Mouse (Mus musculus): ENCODE results near the gene Ube2g2.

Gene Ube2g2

DNA sequence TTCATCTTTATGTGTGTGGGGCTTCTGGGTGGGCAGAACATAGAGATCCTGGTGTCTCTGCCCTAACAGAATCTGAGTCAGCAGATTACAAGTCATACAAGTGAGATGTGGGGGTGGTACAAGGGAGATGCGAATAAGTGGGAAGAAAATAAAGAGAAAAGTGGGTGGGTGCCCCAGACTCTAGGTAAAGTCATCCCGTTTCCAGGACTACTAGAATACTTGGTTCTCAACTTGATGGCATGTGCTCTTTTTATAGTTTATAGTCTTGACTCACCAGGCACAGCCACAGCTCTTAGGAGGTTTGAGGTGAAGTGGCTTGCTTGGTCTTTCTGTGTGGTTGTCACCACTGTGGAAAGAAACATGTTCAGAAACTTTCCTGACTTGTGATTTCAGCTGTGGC lies 26.0 kb upstream of the Ube2g2 start:
- ChIA-PET CTCF (interaction anchor here in 2 of 4 experiments (0.6 to 1.3 kb wide), 2 partner anchors 9 to 11 kb away, joined by 3 read pairs; no protein-coding TSS in a partner anchor), POLR2A (interaction anchor here in 2 of 4 experiments (1.0 to 4.4 kb wide), 7 partner anchors 9 to 26 kb away, joined by 3 to 20 read pairs (median 7); partner anchors contain the start of genes Pttg1ip (in 1 of the 2) and Ube2g2 (in 1 of the 2))

DNA sequence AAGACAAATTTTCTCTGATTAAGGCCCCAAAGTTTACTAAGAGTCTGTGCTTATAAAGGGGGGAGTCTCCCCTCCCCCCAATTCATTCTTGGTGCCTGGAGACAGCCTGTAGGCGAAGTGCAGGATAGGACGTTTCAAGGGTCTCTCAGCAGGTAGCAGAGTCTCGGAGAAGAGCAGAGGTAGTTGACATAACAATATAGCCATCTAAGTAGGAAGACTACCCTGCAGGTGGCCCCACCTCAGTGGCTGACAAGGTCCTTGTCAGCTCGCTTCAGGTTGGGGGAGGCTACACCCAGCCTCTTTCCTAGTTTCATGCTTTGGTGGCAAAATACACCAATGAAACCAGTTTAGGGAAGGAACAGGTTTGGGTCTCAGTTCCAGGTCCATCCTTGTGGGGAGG lies 19.1 kb upstream of the Ube2g2 start:
- ChIA-PET CTCF (interaction anchor here (0.5 to 3.8 kb wide), 11 partner anchors 9 to 36 kb away, joined by 3 to 35 read pairs (median 4); partner anchors contain the start of gene Pttg1ip (in 1 of the 4)), POLR2A (interaction anchor here in 3 of 4 experiments (1.0 to 6.9 kb wide), 19 partner anchors 10 to 409 kb away, joined by 3 to 80 read pairs (median 5); partner anchors contain the start of genes Pttg1ip (in 3 of the 3) and Ube2g2 (in 3 of the 3))

DNA sequence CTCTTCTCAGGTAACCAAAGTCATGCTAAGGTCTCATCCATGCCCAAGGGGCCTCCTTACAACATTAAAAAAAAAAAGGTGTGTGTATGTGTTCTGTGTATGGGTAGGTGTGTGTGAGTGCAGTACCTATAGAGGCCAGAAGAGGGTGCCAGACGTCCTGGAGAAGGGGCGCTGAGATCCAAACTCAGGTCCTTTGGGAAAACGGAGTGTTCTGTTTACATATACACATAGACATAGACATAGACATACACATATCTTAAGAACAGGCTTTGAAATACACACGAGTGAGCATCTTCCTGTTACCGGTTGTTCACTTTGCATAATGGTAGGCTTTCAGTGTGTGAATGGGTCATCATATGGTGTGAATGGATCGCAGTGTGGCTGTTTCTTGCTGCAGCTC lies 18.0 kb upstream of the Ube2g2 start:
- POLR2A ChIA-PET = interaction anchor here in 3 of 4 experiments (0.6 to 6.9 kb wide), 19 partner anchors 8 to 723 kb away, joined by 3 to 80 read pairs (median 6); partner anchors contain the start of genes Pttg1ip (in 3 of the 3) and Ube2g2 (in 1 of the 3)
- CTCF ChIA-PET = interaction anchor here (0.5 to 3.8 kb wide), 21 partner anchors 10 to 741 kb away, joined by 3 to 35 read pairs (median 4); partner anchors contain the start of genes Pttg1ip (in 2 of the 4), Fam207a (in 1 of the 4) and Ube2g2 (in 1 of the 4)

DNA sequence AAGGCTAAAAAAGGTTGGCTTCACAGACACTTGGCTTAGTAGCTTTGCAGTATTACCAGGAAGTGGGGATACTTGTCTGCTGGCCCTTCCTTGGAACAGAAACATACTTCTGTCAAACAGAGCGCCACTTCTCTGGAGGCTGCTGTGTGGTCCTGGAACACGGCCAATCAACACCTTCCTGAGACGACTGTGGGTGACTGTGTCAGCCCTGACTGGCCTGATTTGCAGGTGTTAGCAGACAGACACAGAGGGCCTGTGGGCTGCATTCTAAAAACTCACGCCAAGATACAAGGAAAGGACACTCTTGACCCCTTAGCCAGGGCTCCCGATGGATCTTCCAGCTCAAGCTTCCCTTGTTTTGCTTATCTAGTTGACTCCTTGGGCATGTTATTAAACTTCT lies 17.1 kb upstream of the Ube2g2 start:
- CTCF ChIA-PET = interaction anchor here (0.5 to 3.8 kb wide), 29 partner anchors 8 to 741 kb away, joined by 3 to 35 read pairs (median 4); partner anchors contain the start of genes Pttg1ip (in 2 of the 4), Fam207a (in 1 of the 4) and Ube2g2 (in 1 of the 4)
- POLR2A ChIA-PET = interaction anchor here in 3 of 4 experiments (0.7 to 6.9 kb wide), 26 partner anchors 8 to 412 kb away, joined by 3 to 80 read pairs (median 5); partner anchors contain the start of genes Pttg1ip (in 3 of the 3) and Ube2g2 (in 3 of the 3)

DNA sequence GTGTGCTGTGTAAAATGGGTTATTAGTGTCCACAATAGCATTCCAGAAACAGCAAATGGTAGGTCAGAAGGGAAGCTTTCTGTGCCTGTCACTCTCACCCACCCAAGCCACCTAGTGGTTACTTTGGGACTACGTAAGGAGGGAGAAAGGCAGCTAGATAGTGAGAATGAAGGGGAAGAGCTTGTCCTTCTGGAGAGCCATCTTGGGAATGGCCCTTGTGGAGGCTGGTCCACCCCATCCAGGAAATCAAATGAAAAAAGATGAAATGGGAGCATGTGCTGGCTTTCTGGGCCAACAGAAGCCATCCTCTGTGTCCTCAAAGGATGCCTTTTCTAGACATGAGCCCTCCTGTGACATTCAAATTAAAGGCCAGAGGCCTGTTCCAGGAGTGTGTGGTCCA lies 16.7 kb upstream of the Ube2g2 start:
- POLR2A ChIA-PET = interaction anchor here (0.6 to 6.9 kb wide), 22 partner anchors 9 to 413 kb away, joined by 3 to 80 read pairs (median 6); partner anchors contain the start of genes Pttg1ip (in 4 of the 4) and Ube2g2 (in 3 of the 4)
- CTCF ChIA-PET = interaction anchor here (0.6 to 3.8 kb wide), 28 partner anchors 8 to 412 kb away, joined by 3 to 35 read pairs (median 4); partner anchors contain the start of genes Pttg1ip (in 2 of the 4), Fam207a (in 1 of the 4) and Ube2g2 (in 1 of the 4)

DNA sequence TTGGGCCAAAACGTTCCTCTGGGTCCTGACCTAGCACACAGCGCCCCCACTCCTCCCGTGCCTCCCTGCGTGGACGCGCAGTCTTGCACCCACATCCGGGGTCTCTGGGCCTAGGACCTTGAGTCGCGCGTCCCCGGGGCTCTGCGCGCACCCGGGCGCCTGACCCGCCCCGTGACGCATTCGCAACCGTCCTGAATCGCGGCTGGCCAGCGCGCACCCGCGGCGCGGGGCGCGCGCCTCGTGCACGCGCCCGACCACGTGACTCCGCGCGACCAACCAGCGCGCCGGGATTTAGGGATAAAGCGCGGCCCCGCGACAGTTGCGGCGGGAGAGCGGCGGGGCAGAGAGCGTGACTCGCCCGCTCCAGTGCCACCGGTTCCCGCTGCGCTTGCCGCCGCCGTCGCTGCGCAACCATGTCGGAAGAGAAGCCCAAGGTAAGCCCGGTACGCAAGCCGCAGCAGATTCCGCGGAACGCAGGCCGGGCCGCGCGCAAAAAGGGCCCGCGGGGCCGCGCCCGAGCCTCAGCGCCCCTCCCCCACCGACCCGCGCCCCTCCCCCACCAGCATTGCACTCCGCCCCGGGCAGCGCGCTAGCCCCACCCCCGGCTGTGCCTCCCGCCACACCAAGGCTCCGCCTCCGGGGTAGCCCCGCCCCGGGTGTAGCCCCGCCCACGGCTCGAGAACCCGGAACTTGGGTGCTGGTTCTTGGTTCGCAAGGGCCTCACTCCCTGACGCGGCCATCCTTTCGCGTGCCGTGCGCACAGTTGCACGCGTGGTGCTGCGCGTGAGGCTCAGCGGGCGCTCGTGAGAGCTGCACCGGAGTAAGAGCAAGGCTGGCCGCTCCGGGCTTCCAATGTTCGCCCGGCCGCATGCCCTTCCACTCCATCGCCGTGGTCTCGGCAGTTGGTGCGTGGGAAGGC lies 15.9 kb upstream of the Ube2g2 start, which contains the start of the genes Sumo3 and Gm49325:
Gene Sumo3 (plus strand): TSS at position 190 of the 919 bp plus-strand sequence.
Gene Gm49325 (plus strand): TSS at position 290 of the 919 bp plus-strand sequence.
- ChIA-PET CTCF (interaction anchor here (0.6 to 3.8 kb wide), 23 partner anchors 8 to 413 kb away, joined by 3 to 35 read pairs (median 5); partner anchors contain the start of genes Pttg1ip (in 2 of the 4) and Ube2g2 (in 1 of the 4)), POLR2A (interaction anchor here (0.6 to 6.9 kb wide), 35 partner anchors 9 to 258 kb away, joined by 3 to 80 read pairs (median 8); partner anchors contain the start of genes Pttg1ip (in 4 of the 4) and Ube2g2 (in 3 of the 4))

DNA sequence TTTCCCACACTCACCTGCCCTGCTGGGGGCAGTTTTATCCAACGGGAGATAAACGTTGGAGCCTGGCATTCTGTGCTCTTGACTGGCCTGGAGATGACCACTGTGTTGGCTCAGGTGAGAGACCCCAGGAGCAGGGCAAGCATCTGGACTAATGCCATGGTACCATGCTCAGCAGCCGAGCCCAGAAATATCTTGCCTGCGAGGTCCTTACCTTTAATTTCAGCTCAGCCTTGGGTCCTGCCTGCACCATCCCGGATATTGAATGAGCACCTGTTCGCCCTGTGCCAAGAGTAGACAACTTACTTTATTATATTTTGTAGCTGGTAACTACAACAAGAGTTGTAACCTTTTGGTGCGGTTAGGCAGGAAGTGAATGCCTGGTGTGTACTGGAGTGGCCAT lies 15.2 kb upstream of the Ube2g2 start:
- ChIA-PET CTCF (interaction anchor here in 2 of 4 experiments (1.1 to 2.1 kb wide), 4 partner anchors 16 to 25 kb away, joined by 3 to 8 read pairs (median 5); no protein-coding TSS in a partner anchor), POLR2A (interaction anchor here in 3 of 4 experiments (0.6 to 3.2 kb wide), 33 partner anchors 9 to 574 kb away, joined by 3 to 49 read pairs (median 8); partner anchors contain the start of genes Pttg1ip (in 3 of the 3), Ube2g2 (in 3 of the 3) and Pofut2 (in 1 of the 3))

DNA sequence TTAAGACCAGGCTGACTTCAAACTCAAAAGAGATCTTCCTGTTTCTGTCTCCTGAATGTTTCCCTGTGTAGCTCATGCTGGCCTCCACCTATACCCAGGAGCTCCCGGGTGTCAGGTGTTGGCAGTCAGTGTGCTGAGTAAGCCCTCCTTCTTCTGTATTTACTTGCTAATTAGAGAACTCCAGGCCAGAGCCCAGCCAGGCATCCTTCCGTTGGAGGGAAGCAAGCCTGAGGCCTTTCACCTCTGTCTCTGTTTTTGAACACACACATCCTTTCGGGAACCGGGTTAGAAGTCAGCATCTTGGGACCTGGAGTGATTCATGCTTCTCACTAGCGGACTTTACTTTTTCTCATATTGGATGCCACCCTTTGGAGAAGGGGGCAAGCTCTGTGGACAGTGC lies 14.6 kb upstream of the Ube2g2 start:
- POLR2A ChIA-PET = interaction anchor here (0.6 to 3.2 kb wide), 43 partner anchors 8 to 716 kb away, joined by 3 to 49 read pairs (median 5); partner anchors contain the start of genes Pttg1ip (in 3 of the 4), Ube2g2 (in 3 of the 4) and Pofut2 (in 1 of the 4)
- CTCF ChIA-PET = interaction anchor here in 2 of 4 experiments (0.5 to 2.1 kb wide), 5 partner anchors 16 to 40 kb away, joined by 3 to 8 read pairs (median 5); no protein-coding TSS in a partner anchor

DNA sequence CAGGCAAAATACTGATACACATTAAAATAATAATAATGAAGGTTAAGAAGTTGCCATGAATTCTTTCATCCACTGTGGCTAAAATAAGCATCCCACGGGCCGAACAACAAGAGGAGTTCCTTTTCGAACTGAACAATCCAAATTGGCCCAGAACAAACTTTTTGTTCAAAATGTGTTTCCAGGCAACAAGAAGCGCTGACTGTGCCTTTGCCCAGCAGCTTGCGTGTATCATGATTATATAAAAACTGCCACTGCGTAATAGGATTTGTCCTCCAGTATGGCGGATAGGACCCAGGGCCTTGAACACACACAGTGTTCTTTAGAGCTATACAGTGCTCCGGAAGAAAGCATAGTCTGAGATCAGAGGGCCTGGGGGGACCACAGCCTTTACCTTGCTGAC lies 13.5 kb upstream of the Ube2g2 start:
- POLR2A ChIA-PET = interaction anchor here (0.6 to 3.2 kb wide), 21 partner anchors 8 to 101 kb away, joined by 3 to 49 read pairs (median 9); partner anchors contain the start of genes Pttg1ip (in 3 of the 4) and Ube2g2 (in 3 of the 4)
- CTCF ChIA-PET = interaction anchor here in 1 of 4 experiments (0.6 to 2.1 kb wide), 3 partner anchors 18 to 116 kb away, joined by 3 to 6 read pairs (median 3); no protein-coding TSS in a partner anchor

DNA sequence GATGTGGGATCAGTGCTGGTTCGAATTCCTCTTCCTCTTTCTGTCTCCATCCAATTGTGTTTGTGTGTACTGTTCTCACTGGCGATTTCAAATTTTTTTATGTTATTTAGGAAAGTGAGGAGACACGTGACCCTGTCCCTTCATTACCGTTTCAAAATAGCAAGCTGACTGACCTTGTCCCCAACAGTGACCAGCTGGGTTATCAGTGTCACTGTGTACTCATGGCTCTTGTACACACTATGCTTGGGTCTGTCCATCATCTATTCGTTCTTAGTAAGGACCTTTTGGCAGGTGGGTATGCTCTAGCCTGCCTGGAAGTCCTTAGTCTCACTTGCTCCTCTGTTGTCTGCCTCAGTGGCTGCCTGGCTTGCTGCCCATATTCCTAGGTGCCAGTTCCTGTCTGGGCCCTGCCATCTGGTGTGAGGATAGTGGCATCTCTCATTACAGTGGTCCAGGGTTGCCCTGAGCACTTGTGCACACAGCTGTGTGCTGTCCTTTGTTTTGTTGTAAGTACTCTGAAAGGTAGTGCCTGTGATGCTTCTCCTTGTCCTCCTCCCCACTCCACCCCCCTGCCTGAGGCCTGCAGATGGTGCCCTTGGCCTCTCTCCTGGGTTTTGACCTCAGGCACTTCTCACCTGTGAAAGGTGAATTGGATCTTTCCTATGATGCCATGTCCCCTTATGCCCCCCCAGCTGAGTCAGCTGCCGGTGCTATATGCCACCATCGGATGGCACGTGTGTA lies 11.7 kb upstream of the Ube2g2 start:
- ChIA-PET POLR2A (interaction anchor here in 3 of 4 experiments (0.6 to 3.2 kb wide), 15 partner anchors 9 to 39 kb away, joined by 3 to 12 read pairs (median 4); partner anchors contain the start of genes Ube2g2 (in 3 of the 3) and Pttg1ip (in 2 of the 3)), CTCF (interaction anchor here in 3 of 4 experiments (0.6 to 1.5 kb wide), 3 partner anchors 19 to 226 kb away, joined by 3 to 5 read pairs (median 4); no protein-coding TSS in a partner anchor)

DNA sequence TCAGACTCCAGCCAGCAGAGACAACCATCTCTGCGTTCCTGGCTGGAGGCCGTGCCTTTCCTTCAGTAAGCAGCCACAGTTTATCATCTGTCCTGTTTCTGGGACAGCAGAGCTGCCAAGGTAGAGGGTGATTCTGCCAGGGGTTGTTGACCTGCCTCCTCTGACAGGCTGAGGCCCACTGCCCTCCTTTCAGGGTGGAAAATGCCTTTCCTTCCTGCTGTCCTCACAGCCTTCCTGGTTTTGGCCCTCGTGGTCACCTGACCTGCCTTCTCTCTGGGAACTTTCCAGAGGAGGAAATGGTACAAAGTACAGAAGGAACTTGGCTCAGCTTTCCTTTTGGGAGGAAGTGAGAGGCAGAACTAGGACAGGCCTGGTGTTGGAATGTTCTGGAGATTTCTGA lies 8.7 kb upstream of the Ube2g2 start:
- ChIA-PET CTCF (interaction anchor here in 2 of 4 experiments (0.6 to 1.7 kb wide), 2 partner anchors 70 kb away, joined by 3 read pairs; no protein-coding TSS in a partner anchor), POLR2A (interaction anchor here in 2 of 4 experiments (1.0 to 1.8 kb wide), 9 partner anchors 8 to 41 kb away, joined by 3 to 11 read pairs (median 4); partner anchors contain the start of genes Ube2g2 (in 2 of the 2) and Pttg1ip (in 1 of the 2))

DNA sequence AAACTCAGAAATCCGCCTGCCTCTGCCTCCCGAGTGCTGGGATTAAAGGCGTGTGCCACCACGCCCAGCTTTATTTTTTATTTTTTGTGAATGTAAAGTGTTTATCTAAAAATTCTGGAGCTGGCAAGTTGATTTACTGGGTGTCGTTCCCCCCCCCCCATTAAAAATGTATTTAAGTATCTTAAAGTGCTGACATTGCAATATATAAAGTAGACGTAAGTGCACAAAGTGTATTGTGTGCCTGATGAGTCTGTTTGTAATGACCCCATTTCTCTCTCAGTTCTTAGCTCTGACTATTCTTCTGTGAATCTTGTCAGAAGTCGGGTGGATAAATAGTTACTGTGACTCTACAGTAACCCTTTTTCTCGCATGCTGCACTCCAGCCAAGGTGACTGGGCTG lies 6.4 kb upstream of the Ube2g2 start:
- POLR2A ChIA-PET = interaction anchor here (0.6 to 7.5 kb wide), 18 partner anchors 8 to 519 kb away, joined by 3 to 49 read pairs (median 3); partner anchors contain the start of genes Pttg1ip (in 2 of the 4) and Pfkl (in 1 of the 4)
- CTCF ChIA-PET = interaction anchor here in 3 of 4 experiments (0.6 to 1.2 kb wide), 7 partner anchors 9 to 87 kb away, joined by 3 to 6 read pairs (median 3); no protein-coding TSS in a partner anchor

DNA sequence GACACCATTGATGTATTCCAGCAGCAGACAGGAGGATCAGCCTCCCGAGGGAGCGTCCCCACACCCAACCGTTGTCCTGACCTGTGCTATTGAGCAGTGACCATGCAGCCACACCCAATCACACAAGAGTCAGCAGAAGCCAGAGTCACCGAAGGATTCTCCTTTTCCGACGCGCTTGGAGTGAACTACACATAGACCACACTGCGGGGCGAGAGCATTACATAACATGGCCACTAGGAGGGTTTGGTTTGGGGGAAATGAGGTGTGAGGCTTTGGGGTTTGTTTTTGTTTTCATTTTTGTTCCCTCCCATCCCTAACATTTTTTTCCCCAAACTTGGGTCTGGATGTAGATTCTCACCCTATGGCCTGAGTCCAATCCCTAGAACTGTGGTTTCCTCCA lies 5.9 kb upstream of the Ube2g2 start:
- CTCF ChIA-PET = interaction anchor here in 1 of 4 experiments (0.7 to 1.2 kb wide), 3 partner anchors 11 to 31 kb away, joined by 3 to 5 read pairs (median 3); no protein-coding TSS in a partner anchor
- POLR2A ChIA-PET = interaction anchor here in 3 of 4 experiments (0.6 to 7.5 kb wide), 17 partner anchors 9 to 887 kb away, joined by 3 to 49 read pairs (median 5); partner anchors contain the start of genes Pttg1ip (in 2 of the 3), Lrrc3 (in 1 of the 3) and Pfkl (in 1 of the 3)

DNA sequence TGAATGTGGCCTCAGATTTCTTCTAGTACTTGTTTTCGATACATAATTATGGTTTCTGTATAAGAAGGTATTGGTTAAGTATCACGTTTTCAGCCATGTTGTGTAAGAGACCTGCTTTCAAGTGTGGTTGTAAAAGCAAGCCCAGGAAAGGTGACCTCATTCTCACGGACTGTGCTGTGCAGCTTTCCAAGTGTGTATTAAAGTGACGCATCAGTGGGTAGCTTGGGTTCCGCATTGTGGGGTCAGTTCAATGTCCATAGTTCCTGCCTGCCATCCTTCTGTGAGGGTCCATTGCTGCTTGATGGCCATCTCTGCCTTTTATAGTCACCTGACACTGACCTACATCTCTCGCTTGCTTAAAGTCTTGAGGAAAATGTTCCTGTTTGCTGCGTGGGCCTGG lies 5.1 kb upstream of the Ube2g2 start:
- POLR2A ChIA-PET = interaction anchor here in 3 of 4 experiments (0.5 to 7.5 kb wide), 9 partner anchors 10 to 426 kb away, joined by 3 to 49 read pairs (median 4); partner anchors contain the start of gene Lrrc3 (in 1 of the 3)

DNA sequence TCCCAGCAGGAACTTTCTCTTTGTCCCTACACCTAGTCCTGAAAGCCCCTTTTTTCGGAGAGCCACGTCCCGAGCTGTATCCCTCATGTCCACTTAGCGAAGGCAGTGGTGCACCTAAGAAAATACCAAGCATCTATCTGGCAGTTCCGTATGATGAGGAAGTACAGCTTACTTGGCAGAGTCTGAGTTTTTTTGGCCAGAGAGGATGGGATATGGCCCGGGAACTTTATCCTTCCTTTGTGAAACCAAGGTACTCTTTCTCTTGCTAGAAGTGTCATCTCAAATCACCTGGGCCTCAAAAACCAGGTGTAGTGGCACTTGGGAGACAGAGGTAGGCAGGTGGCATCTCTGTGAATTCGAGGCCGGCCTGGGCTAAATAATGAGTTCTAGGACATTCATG lies 529 bp upstream of the Ube2g2 start:
- CTCF ChIA-PET = interaction anchor here in 1 of 4 experiments (0.9 to 2.5 kb wide), 4 partner anchors 17 to 79 kb away, joined by 3 to 14 read pairs (median 4); no protein-coding TSS in a partner anchor
- POLR2A ChIA-PET = interaction anchor here in 3 of 4 experiments (0.5 to 7.5 kb wide), 32 partner anchors 8 to 704 kb away, joined by 3 to 49 read pairs (median 4); partner anchors contain the start of genes Pttg1ip (in 3 of the 3) and Fam207a (in 1 of the 3)

More for the DNA sequence above, 5.1 kb upstream of the Ube2g2 start:
- CTCF ChIA-PET = interaction anchor here in 1 of 4 experiments (1.3 kb wide), 1 partner anchor 12 kb away, joined by 3 read pairs; no protein-coding TSS in a partner anchor

Measured in embryonic stem cell, embryonic (primary cell).